Mouse (Mus musculus): ENCODE data around the gene Tpi1. TPM values are rescaled to one million over a fixed set of nuclear protein-coding genes. Genes with fewer than 3 reads are reported as not detected.
A peak's percentile ranks its signal among the peaks of the same experiment; 100 is the strongest.

Tpi1 gene
- total RNA-seq, 2 experiments from 2014 or later = 713 to 768 TPM

DNA sequence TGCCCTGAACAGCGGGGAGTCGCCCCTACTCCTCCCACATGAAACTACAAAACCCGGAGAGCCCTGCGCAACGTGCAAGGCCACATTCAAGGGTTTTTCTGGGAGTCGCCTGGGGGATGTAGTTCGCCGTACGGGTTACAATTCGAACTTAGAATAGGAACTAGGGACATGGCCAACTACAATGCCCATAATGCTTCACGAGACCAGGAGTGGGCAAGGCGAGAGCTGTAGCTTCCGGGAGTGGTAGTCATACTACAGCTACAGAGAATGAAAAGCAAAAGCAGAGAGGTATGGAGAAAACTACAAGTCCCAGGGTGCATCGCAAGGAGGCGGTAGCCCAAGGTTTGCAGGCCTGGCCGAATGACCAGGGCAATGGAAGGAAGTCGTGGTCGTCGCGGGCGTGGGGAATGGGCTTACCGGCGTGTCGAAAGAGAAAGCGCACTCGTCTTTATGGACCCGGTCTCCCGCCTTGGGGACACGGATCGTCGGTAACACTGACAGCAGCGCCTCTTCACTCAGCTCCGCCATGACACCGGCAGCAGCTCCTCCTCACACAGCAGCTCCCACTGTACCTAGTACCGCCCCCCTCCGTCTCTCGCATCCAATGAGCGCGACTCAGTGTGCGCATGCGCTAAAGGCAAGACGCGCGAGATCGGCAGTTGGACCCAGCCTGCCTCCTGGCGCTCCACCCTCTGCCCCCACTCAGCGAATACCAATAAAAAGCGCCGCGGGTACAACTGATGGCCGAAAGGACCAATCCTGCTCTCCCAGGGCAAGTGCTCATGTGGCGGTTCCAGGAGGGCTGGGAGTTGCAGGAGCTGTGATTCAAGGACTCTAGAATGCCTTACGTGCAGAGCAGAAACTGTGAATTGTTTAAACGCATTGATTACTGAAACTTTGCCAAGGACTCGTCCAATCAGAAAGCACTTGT lies 15.0 kb upstream of the Tpi1 start, which contains the start of the genes Usp5 and Cdca3:
Gene Usp5, minus strand, starts transcription at position 617 of the 931 bp plus-strand sequence.
Gene Cdca3, plus strand, starts transcription at position 680 of the 931 bp plus-strand sequence.
- DNase-seq (ENCODE audit: low spot score in 2 of 2) = peak; percentile 97 to 100
- peak within 1 kb of the TSS; percentile 89 for H3K4me3 ChIP-seq
- peak; percentile 36 for TF ChIP-seq CTCF (conservative IDR thresholded peaks at IDR 0.05)
- H3K27ac ChIP-seq = peak within 1 kb of the TSS; percentile 89

DNA sequence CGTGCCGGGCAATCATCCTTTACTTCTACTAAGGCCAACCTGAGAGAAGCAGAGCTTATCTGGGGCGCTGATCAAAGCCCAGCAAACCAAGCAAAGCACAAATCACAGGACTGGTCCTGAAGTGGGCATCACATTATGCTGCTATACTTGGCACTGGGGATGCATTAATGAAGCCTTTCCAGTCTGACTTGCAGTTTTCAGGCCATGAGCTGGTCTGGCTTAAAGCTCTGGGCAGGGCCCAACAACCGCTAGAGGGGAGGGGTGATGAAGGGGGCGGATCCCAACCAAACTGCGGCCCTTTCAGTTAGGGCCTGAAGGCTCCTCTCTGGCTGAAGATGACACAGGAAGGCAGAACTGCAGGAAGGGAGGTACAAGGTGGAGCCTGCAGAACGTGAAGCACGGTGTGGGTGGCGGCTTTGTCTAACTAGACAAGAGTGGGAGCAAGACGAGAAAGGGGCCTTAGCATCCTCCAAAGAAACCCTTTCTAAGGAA lies 14.1 kb upstream of the Tpi1 start:
- TF ChIP-seq CTCF (conservative IDR thresholded peaks at IDR 0.05) = no peak
- H3K4me3 ChIP-seq = peak overlapping the region; percentile 89
- peak overlapping the region; percentile 63 for H3K27ac ChIP-seq
- no peak for DNase-seq (ENCODE audit: low spot score in 2 of 2)

DNA sequence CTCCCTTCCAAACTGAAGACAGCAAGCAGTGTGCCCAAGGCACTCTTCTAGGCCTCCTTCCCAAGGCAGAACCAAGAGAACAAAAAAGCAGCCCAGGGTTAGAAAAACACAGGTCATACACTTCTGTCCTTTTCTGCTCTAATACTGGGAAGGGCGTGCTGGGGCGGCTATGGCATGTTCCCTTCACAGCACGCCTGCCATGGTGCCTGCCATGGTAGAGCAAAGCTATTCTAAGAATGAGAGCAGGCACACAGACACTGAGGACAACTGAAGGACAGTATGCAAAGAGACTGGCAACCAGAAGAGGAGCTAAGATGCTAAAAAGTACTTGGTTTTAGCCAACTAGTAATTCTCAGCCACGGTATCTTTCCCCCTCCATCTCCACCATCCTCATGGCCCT lies 8.0 kb upstream of the Tpi1 start:
- no peak for TF ChIP-seq CTCF (conservative IDR thresholded peaks at IDR 0.05)
- no peak overlapping the region for H3K4me3 ChIP-seq
- H3K27ac ChIP-seq = no peak overlapping the region
- DNase-seq (ENCODE audit: low spot score in 2 of 2) = no peak

- DNase-seq (ENCODE audit: low spot score in 2 of 2) = no peak
- H3K27ac ChIP-seq = no peak overlapping the region
- H3K4me3 ChIP-seq = no peak overlapping the region
- no peak for TF ChIP-seq CTCF (conservative IDR thresholded peaks at IDR 0.05)
These were observed 6.8 kb upstream of the Tpi1 start for GRCm38 (mm10) chr6:124820891-124821290.

DNA sequence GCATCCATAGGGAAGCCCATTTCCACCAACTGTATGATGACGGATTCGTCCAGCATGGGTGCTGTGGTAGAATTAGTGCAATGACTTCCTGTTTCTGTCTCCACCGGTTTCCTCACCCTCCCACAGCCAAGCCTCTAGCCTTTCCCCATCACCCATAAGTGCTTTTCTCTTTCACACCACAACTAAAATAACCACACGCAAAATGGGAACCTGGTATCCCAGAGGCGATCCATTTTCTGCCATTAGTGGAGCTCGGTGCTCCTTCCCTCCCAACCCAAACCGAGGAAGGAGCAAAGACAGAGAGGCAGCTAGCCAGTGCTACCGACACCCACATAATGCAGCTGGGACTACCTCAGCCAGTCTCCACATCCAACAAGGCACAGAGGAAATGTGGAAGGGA lies 3.9 kb upstream of the Tpi1 start:
- DNase-seq (ENCODE audit: low spot score in 2 of 2) = no peak
- Histone ChIP-seq H3K4me3 (no peak overlapping the region), H3K27ac (no peak overlapping the region)
- no peak for TF ChIP-seq CTCF (conservative IDR thresholded peaks at IDR 0.05)

DNA sequence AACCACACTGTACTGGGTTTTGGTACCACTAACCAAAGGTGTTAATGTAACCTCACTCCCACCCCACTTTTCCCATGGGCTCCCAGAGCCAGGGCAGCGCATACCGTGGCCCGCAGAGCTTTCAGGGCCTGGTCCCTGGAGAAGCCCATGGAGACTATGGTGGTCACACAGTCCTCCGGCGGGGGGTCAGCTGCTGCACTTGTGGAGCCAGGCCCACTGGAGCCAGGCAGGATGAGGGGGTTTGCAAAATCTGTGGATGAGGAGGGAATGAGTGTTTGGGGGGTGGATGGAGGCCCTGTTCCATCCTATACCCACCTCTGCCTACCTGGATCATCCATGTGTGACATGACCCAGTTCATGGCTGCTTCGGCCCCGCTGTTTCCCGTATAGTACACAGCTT lies 3.5 kb upstream of the Tpi1 start:
- no peak overlapping the region for H3K27ac ChIP-seq
- no peak for DNase-seq (ENCODE audit: low spot score in 2 of 2)

GRCm38 (mm10) chr6:124817125-124817524 lies 3.0 kb upstream of the Tpi1 start:
- Histone ChIP-seq H3K27ac (no peak overlapping the region), H3K4me3 (no peak overlapping the region)
- no peak for DNase-seq (ENCODE audit: low spot score in 2 of 2)
- TF ChIP-seq CTCF (conservative IDR thresholded peaks at IDR 0.05) = no peak

More for the DNA sequence above, 3.5 kb upstream of the Tpi1 start:
- H3K4me3 ChIP-seq = no peak overlapping the region
- no peak for TF ChIP-seq CTCF (conservative IDR thresholded peaks at IDR 0.05)

DNA sequence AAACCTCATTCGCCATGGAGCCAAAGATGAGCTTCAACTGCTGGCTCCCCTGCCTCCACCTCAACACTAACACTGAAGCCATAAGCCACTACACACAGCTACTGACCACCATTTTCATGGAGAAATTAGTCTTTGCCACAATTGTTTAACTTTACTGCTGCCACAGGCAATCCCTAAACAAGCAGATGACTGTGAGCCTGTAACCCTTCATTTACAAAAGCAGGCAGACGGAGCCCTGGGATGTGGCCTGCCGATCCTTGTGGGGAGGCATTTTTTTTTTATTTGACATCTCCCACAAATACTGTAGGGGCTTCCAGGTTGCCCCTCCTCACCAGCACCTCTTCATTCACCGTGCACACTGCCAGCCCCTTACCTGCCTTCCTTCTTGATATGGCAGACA lies 2.5 kb upstream of the Tpi1 start:
- H3K27ac ChIP-seq = no peak overlapping the region
- TF ChIP-seq CTCF (conservative IDR thresholded peaks at IDR 0.05) = no peak
- H3K4me3 ChIP-seq = no peak overlapping the region
- DNase-seq (ENCODE audit: low spot score in 2 of 2) = no peak

GRCm38 (mm10) chr6:124814858-124815774 lies 1.0 kb upstream of the Tpi1 start:
- H3K27ac ChIP-seq = no peak overlapping the region
- H3K4me3 ChIP-seq = no peak overlapping the region
- no peak for DNase-seq (ENCODE audit: low spot score in 2 of 2)
- TF ChIP-seq CTCF (conservative IDR thresholded peaks at IDR 0.05) = no peak

DNA sequence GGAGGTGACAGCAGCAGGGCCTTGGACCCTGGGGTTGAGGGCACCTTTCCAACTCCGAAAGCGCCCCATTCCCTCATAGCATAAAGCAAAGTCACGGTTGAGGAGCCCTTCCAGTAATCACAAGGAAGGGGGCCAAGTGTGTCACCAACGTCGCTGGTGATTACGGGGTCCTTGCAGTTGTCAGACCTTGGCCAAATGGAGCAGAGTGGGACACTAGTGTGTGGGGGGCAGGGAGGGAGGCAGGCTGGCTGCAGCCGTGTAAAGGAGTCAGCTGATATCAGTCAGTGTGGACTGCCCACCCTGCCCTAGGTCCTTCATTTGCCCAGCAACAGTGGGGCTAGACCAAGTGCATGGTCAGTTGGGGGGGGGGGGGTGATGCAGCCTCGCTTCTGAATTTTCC lies 352 bp upstream of the Tpi1 start:
- H3K27ac ChIP-seq = peak overlapping the region; percentile 98; the same call in 1 of the 2 replicates
- TF ChIP-seq CTCF (conservative IDR thresholded peaks at IDR 0.05) = no peak
- no peak for DNase-seq (ENCODE audit: low spot score in 2 of 2)
- peak overlapping the region; percentile 77 for H3K4me3 ChIP-seq

- peak overlapping the region; percentile 77 for H3K4me3 ChIP-seq
- DNase-seq (ENCODE audit: low spot score in 2 of 2) = peak; percentile 73 to 77
- peak overlapping the region; percentile 98 for H3K27ac ChIP-seq
- no peak for TF ChIP-seq CTCF (conservative IDR thresholded peaks at IDR 0.05)
These were observed 600 bp downstream of the Tpi1 start for GRCm38 (mm10) chr6:124813496-124813895.

- TF ChIP-seq CTCF (conservative IDR thresholded peaks at IDR 0.05) = no peak
- DNase-seq (ENCODE audit: low spot score in 2 of 2) = no peak
- Histone ChIP-seq H3K27ac (peak overlapping the region; percentile 98), H3K4me3 (peak overlapping the region; percentile 77)
These were observed 1.2 kb downstream of the Tpi1 start for GRCm38 (mm10) chr6:124812848-124813247.

Measured in layer of hippocampus, adult 2 months (tissue).